Mouse (Mus musculus): Measurements from ENCODE around the gene Usmg5. TPM values are rescaled to one million over a fixed set of nuclear protein-coding genes. Genes with fewer than 3 reads are reported as not detected.
A peak's percentile ranks its signal among the peaks of the same experiment; 100 is the strongest.

Gene Usmg5
- polyA plus RNA-seq, 1 experiment from 2014 or later = 2,224 TPM

DNA sequence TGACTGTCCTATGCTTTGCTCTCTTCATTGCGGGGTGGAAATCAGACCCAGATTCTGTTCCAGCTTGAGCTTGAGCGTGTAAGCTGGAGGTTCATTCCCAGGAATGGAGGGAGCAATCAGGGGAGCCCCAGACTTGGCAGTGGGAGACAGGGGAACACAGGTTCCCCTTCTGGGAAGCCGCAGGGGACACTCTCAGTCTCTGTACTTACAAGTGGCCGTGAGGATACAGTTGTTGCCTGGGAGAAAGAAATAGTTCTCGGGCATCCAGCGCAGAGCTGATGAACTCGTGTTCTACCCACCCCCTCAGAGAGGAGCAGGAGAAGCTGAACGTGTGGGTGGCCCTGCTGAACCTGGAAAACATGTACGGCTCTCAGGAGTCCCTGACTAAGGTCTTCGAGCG is 38.4 kb upstream of the Usmg5 start:
- 94% methylated on average over 11 of the region's 11 CpGs for WGBS
- Histone ChIP-seq H3K9ac (ENCODE audit: low read length) (no peak overlapping the region), H3K36me3 (ENCODE audit: control insufficient read depth, insufficient read depth) (peaks cover 66% of the 10 kb centered on the region), H3K27me3 (ENCODE audit: control insufficient read depth, insufficient read depth, low read length) (no peaks in the 10 kb centered on the region), H3K4me2 (ENCODE audit: low read depth, low read length) (no peak overlapping the region), H3K4me1 (ENCODE audit: control insufficient read depth, insufficient read depth, low read length) (no peaks in the 10 kb centered on the region; the same call in 1 of the 2 replicates), H3K9me3 (replicated peaks; ENCODE audit: control insufficient read depth, low read length) (no peaks in the 10 kb centered on the region), H3K27ac (ENCODE audit: low read length) (no peak overlapping the region), H3K4me3 (ENCODE audit: low read length) (no peak overlapping the region)
- ATAC-seq (replicated peaks; ENCODE audit: extremely low read depth, insufficient read depth, low FRiP score) = no peak

DNA sequence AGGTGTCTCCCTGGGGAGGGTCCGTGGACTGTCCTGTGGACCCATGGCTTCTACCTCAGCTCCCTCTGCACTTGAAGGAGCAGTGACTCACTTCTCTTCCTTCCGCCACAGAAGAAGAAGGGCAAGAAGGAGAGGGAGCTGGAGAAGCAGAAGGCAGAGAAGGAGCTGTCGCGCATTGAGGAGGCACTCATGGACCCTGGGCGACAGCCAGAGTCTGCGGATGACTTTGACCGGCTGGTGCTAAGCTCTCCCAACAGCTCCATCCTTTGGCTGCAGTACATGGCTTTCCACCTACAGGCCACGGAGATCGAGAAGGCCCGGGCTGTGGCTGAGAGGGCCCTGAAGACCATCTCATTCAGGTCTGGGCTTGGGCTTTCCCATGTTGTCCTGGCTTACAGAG is 37.7 kb upstream of the Usmg5 start:
- H3K27ac ChIP-seq (ENCODE audit: low read length) = no peak overlapping the region
- no peak overlapping the region for H3K4me2 ChIP-seq (ENCODE audit: low read depth, low read length)
- no peaks in the 10 kb centered on the region; the same call in 1 of the 2 replicates for H3K4me1 ChIP-seq (ENCODE audit: control insufficient read depth, insufficient read depth, low read length)
- no peak overlapping the region for H3K9ac ChIP-seq (ENCODE audit: low read length)
- no peaks in the 10 kb centered on the region for H3K27me3 ChIP-seq (ENCODE audit: control insufficient read depth, insufficient read depth, low read length)
- 93% methylated on average over 10 of the region's 10 CpGs for WGBS
- ATAC-seq (replicated peaks; ENCODE audit: extremely low read depth, insufficient read depth, low FRiP score) = no peak
- H3K36me3 ChIP-seq (ENCODE audit: control insufficient read depth, insufficient read depth) = peaks cover 64% of the 10 kb centered on the region
- no peaks in the 10 kb centered on the region for H3K9me3 ChIP-seq (replicated peaks; ENCODE audit: control insufficient read depth, low read length)
- no peak overlapping the region for H3K4me3 ChIP-seq (ENCODE audit: low read length)

DNA sequence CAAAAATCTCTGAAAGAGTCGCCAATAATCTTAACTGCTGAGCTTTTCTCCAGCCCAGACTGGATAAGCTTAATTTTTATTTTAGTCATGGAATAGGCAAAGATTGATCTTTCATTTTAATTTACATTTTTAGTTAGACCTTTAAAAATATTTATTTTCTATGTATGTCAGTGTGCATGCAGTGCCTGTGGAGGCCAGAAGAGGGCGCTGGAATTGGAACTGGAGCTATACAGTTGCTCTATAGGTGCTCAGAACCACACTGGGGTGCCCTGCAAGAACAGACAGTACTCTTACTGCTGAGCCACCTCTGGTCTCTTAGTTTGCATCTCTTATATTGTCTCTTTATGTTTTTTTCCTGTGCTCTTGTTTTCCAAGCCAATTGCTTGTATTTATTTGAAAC is 32.4 kb upstream of the Usmg5 start:
- Histone ChIP-seq H3K27ac (ENCODE audit: low read length) (no peak overlapping the region), H3K9ac (ENCODE audit: low read length) (no peak overlapping the region), H3K36me3 (ENCODE audit: control insufficient read depth, insufficient read depth) (peaks cover 36% of the 10 kb centered on the region), H3K4me1 (ENCODE audit: control insufficient read depth, insufficient read depth, low read length) (no peaks in the 10 kb centered on the region; the same call in 1 of the 2 replicates), H3K27me3 (ENCODE audit: control insufficient read depth, insufficient read depth, low read length) (no peaks in the 10 kb centered on the region), H3K4me2 (ENCODE audit: low read depth, low read length) (no peak overlapping the region), H3K4me3 (ENCODE audit: low read length) (no peak overlapping the region), H3K9me3 (replicated peaks; ENCODE audit: control insufficient read depth, low read length) (no peaks in the 10 kb centered on the region)
- WGBS = 30% methylated on average over 2 of the region's 2 CpGs
- no peak for ATAC-seq (replicated peaks; ENCODE audit: extremely low read depth, insufficient read depth, low FRiP score)

DNA sequence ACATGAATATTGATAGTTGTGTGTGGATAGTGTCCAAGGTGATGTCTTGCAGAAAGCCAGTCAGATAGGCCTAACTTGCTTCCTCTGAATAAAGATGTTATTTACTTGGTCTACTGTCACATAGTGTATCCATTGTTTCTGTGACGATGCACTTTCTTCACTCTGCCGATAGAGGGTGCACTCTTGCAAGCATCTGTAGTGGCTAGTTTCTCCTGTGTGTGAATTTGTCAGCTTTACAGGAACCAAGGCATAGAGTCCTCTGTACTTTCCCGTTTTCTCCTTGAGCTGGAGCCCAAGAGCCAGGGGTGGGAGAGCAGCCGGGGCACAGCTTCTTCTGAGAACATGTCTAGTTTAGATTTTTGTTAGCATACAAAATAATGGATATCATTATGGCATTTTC is 30.6 kb upstream of the Usmg5 start:
- Histone ChIP-seq H3K27me3 (ENCODE audit: control insufficient read depth, insufficient read depth, low read length) (no peaks in the 10 kb centered on the region), H3K4me3 (ENCODE audit: low read length) (no peak overlapping the region), H3K4me2 (ENCODE audit: low read depth, low read length) (no peak overlapping the region), H3K9me3 (replicated peaks; ENCODE audit: control insufficient read depth, low read length) (no peaks in the 10 kb centered on the region), H3K36me3 (ENCODE audit: control insufficient read depth, insufficient read depth) (peaks cover 36% of the 10 kb centered on the region), H3K4me1 (ENCODE audit: control insufficient read depth, insufficient read depth, low read length) (no peaks in the 10 kb centered on the region; the same call in none of the 2 replicates), H3K9ac (ENCODE audit: low read length) (no peak overlapping the region), H3K27ac (ENCODE audit: low read length) (no peak overlapping the region)
- no peak for ATAC-seq (replicated peaks; ENCODE audit: extremely low read depth, insufficient read depth, low FRiP score)
- 41% methylated on average over 4 of the region's 4 CpGs for WGBS

DNA sequence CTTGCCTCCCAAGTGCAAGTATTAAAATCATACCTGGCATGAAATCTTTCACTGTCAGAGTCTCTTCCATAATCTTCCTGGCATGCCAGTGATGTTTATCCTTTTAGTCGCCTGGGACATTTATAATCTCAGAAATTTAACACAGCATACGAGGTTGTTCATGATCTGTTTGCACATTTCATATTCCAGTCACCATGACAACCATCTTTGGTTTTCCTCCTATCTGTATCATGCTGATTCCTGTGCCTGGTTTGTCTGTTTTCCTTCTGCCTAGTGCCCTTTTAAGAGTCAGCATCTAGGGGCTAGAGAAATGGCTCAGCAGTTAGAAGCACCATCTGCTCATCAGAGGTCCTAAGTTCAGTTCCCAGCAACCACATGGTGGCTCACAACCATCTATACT is 28.2 kb upstream of the Usmg5 start:
- Histone ChIP-seq H3K4me3 (ENCODE audit: low read length) (no peak overlapping the region), H3K4me2 (ENCODE audit: low read depth, low read length) (no peak overlapping the region), H3K27ac (ENCODE audit: low read length) (no peak overlapping the region), H3K27me3 (ENCODE audit: control insufficient read depth, insufficient read depth, low read length) (no peaks in the 10 kb centered on the region), H3K36me3 (ENCODE audit: control insufficient read depth, insufficient read depth) (peaks cover 46% of the 10 kb centered on the region), H3K9ac (ENCODE audit: low read length) (no peak overlapping the region), H3K4me1 (ENCODE audit: control insufficient read depth, insufficient read depth, low read length) (no peaks in the 10 kb centered on the region; the same call in 1 of the 2 replicates), H3K9me3 (replicated peaks; ENCODE audit: control insufficient read depth, low read length) (no peaks in the 10 kb centered on the region)
- no peak for ATAC-seq (replicated peaks; ENCODE audit: extremely low read depth, insufficient read depth, low FRiP score)
- WGBS = 73% methylated on average over 2 of the region's 2 CpGs

DNA sequence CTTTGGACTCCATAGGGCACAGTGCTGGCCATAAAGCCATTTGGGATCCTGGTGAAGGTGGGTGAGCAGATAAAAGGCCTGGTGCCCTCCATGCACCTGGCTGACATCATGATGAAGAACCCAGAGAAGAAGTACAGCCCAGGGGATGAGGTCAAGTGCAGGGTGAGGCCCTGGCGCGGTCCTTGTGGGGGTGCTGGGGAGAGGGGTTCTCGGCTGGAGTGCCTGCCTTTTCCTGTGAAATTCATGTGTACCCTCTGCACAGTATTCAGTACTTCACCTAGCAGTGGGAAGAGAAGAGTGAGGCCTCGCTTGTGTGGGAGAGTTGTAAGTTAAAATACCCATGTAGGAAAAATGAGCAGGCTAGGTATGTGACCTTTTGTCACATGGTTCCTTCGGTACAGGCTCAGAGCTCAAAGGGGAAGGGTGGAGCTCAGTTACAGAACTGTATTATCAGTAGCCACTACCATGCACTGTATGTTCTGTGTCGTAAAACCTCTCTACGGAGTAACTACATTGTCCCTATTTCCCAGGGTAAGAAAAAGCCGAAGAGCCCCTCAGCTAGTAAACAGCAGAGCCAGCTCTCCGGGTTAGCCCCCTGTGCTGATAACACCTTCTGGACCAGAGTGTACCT is 14.3 kb upstream of the Usmg5 start:
- Histone ChIP-seq H3K27me3 (ENCODE audit: control insufficient read depth, insufficient read depth, low read length) (no peaks in the 10 kb centered on the region), H3K27ac (ENCODE audit: low read length) (no peak overlapping the region), H3K9me3 (replicated peaks; ENCODE audit: control insufficient read depth, low read length) (no peaks in the 10 kb centered on the region), H3K36me3 (ENCODE audit: control insufficient read depth, insufficient read depth) (peaks cover 74% of the 10 kb centered on the region), H3K4me3 (ENCODE audit: low read length) (no peak overlapping the region), H3K4me2 (ENCODE audit: low read depth, low read length) (no peak overlapping the region), H3K4me1 (ENCODE audit: control insufficient read depth, insufficient read depth, low read length) (no peaks in the 10 kb centered on the region), H3K9ac (ENCODE audit: low read length) (no peak overlapping the region)
- WGBS = 81% methylated on average over 9 of the region's 9 CpGs
- no peak for ATAC-seq (replicated peaks; ENCODE audit: extremely low read depth, insufficient read depth, low FRiP score)

DNA sequence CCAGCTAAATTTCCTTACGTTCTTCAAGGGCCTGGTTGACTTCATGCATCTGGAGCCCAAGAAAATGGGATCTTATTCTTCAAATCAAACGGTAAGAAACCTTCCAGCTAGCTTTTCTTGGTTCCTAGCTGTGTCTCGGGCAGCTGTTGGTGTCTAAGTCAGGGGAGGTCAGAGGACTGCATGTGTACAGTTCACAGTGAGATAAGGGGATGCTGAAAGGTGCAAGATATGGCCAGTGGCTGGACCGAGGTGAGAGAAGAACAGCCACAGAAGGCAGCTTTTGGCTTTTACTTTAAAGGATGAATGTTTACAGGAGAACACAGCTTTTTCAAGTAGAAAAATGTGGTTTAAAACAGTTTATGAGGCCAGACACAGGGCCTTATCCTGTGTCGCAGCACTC is 10.6 kb upstream of the Usmg5 start:
- Histone ChIP-seq H3K9me3 (replicated peaks; ENCODE audit: control insufficient read depth, low read length) (no peaks in the 10 kb centered on the region), H3K4me1 (ENCODE audit: control insufficient read depth, insufficient read depth, low read length) (no peaks in the 10 kb centered on the region), H3K27ac (ENCODE audit: low read length) (no peak overlapping the region), H3K27me3 (ENCODE audit: control insufficient read depth, insufficient read depth, low read length) (no peaks in the 10 kb centered on the region), H3K9ac (ENCODE audit: low read length) (no peak overlapping the region), H3K36me3 (ENCODE audit: control insufficient read depth, insufficient read depth) (peaks cover 64% of the 10 kb centered on the region), H3K4me3 (ENCODE audit: low read length) (no peak overlapping the region), H3K4me2 (ENCODE audit: low read depth, low read length) (no peak overlapping the region)
- WGBS = 70% methylated on average over 5 of the region's 5 CpGs
- ATAC-seq (replicated peaks; ENCODE audit: extremely low read depth, insufficient read depth, low FRiP score) = no peak

DNA sequence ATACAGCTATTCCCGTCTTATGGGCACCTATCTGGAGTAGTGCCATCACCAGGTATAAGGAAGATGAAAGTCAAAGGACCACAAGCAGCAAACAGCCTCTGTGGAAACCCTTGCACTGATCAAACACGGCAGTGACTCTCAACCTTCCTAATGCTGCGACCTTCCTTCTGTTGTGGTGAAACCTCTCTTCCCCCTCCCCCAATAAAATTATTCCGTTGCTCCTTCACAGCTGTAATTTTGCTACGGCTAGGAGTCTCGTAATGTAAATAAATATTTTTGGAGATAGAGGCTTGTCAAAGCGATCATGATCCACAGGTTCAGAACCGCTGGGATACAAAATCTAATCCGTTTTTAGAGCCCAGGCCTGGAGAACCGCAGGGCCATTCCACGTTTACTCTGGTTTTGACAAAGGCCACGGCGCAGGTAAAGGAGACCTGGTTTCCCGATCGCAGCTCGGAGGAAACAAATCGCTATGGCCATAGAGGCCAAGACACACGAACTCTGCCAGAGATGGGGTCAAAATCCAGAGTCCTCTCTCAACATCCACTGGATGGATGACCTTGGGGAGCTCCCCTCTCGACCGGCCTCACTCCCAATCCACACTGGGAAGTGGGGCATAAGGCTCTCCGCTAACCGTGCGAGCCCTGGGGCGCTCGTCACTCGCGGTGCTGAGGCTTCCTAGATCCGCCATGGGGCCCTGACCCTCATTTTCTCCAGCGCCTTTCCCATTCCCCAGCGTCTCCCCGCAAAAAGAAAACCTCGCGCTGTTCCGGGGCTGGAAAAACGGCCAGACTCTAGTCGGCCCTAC is 525 bp downstream of the Usmg5 start:
- no peaks in the 10 kb centered on the region for H3K27me3 ChIP-seq (ENCODE audit: control insufficient read depth, insufficient read depth, low read length)
- H3K36me3 ChIP-seq (ENCODE audit: control insufficient read depth, insufficient read depth) = peaks cover 21% of the 10 kb centered on the region
- H3K4me2 ChIP-seq (ENCODE audit: low read depth, low read length) = peak overlapping the region; percentile 87
- peak overlapping the region; percentile 77 for H3K4me3 ChIP-seq (ENCODE audit: low read length)
- under 1% methylated on average over 36 of the region's 36 CpGs for WGBS
- peak overlapping the region; percentile 84 for H3K27ac ChIP-seq (ENCODE audit: low read length)
- peak overlapping the region; percentile 91 for H3K9ac ChIP-seq (ENCODE audit: low read length)
- H3K9me3 ChIP-seq (replicated peaks; ENCODE audit: control insufficient read depth, low read length) = no peaks in the 10 kb centered on the region
- peaks cover 26% of the 10 kb centered on the region for H3K4me1 ChIP-seq (ENCODE audit: control insufficient read depth, insufficient read depth, low read length)
- peak; percentile 49 for ATAC-seq (replicated peaks; ENCODE audit: extremely low read depth, insufficient read depth, low FRiP score)

DNA sequence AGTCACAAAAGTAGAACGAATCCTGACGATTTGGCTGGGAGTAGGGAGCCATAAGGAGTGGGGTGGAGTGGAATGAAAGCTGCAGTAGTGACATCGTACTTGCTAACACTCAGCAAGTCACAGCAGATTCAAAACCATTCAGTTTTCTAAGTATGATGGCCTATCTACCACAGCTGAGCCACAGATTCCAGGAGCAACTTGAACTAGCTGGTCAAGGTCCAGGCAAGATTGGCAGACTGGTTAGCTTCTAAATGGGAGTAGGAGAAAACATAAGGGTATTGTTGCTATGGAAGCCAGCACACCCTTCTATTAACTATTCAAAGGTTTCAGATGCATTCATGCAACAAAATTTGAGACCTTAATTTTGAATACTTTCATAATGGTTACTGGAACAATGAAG is 2.2 kb downstream of the Usmg5 start:
- H3K27me3 ChIP-seq (ENCODE audit: control insufficient read depth, insufficient read depth, low read length) = no peaks in the 10 kb centered on the region
- ATAC-seq (replicated peaks; ENCODE audit: extremely low read depth, insufficient read depth, low FRiP score) = no peak
- no peaks in the 10 kb centered on the region for H3K9me3 ChIP-seq (replicated peaks; ENCODE audit: control insufficient read depth, low read length)
- 59% methylated on average over 3 of the region's 3 CpGs for WGBS
- no peak overlapping the region for H3K27ac ChIP-seq (ENCODE audit: low read length)
- peak overlapping the region; percentile 87 for H3K4me2 ChIP-seq (ENCODE audit: low read depth, low read length)
- peaks cover 25% of the 10 kb centered on the region for H3K36me3 ChIP-seq (ENCODE audit: control insufficient read depth, insufficient read depth)
- H3K4me1 ChIP-seq (ENCODE audit: control insufficient read depth, insufficient read depth, low read length) = peaks cover 26% of the 10 kb centered on the region
- peak overlapping the region; percentile 8; the same call in 1 of the 2 replicates for H3K4me3 ChIP-seq (ENCODE audit: low read length)
- H3K9ac ChIP-seq (ENCODE audit: low read length) = 0 out of 2 replicates have a peak overlapping the region, but pooled peaks have one; percentile 19

Data from heart, embryonic 16.5 days (tissue).